Mouse (Mus musculus) regulatory T cell (primary cell): ENCODE results near the gene Khnyn.

Source experiments
- in situ Hi-C: fragments of 300-600 bp; cut with MboI, MseI; formaldehyde crosslinking; loops from one replicate; pipeline ENCODE4 v1.15.1; 2025; ENCODE audit warnings: high pct_unique_total_duplicates

The Khnyn gene

DNA sequence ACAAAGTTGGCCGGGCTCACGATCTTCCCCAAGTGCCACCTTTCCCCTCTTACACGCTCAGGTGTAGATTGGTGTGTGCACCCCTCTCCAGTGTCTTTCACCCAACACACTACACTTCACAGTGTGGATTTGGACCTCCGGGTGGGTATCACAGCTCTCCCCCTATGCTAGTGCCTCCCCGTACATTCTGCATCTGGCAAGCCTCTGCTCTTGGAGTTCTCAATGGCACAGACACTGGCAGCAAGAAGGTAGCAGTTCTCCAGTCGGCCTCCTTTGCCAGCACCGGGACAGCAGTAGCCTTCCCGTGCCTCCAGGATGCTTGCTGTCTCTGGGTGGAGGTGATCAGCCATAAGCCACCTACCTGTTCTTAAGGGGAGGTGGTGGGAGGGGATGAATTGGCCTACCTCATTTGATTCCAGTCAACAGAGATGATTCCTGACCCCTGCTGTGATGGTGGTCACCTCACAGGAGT, 11.5 kb upstream of the Khnyn start:
- in situ Hi-C loops: no loop called here

GRCm38 (mm10) chr14:55873714-55874683, 10.7 kb upstream of the Khnyn start:
- in situ Hi-C loops: no loop called here

DNA sequence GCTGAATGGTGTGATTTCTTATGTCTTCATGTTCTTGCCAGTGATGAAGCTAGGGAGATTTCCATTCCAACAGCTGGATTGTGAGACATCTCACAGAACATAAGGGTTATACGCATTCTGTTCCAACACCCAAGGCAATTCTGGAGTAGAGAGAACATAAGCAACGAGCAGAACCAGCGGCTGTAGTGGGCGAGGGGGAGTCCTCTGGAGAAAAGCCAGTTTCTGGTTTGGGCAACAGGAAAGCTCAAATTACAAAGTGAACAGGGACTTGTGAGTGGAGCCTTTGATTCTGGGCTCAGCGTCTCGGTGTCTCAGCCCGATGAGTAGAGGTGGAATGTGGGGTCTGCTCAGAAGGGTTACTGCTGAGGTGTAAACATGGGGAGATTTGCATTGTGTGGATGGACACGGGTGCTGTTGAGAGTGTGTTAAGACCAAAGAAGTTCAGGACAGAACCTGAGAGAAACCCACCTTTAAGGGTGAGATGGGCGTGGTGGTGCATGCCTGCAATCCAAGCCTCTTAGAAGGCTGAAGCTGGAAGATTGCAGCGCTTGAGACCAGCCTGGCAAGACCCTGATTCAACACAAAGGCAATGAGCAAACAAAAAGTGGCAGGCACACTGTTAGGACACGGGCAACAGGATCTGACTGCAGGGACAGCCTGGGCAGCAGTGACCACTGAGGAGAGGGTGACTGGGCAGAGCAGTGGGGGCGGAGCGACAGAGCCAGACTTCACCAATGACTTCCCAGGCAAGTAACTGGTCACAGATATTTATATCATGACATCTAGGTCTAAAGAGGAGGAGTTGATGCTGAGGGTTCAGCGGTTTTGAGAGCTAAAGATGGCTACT, 7.1 kb upstream of the Khnyn start:
- in situ Hi-C loops: loop anchor here (5.0 kb wide), 1 partner anchor 45 kb away; no protein-coding TSS in a partner anchor

DNA sequence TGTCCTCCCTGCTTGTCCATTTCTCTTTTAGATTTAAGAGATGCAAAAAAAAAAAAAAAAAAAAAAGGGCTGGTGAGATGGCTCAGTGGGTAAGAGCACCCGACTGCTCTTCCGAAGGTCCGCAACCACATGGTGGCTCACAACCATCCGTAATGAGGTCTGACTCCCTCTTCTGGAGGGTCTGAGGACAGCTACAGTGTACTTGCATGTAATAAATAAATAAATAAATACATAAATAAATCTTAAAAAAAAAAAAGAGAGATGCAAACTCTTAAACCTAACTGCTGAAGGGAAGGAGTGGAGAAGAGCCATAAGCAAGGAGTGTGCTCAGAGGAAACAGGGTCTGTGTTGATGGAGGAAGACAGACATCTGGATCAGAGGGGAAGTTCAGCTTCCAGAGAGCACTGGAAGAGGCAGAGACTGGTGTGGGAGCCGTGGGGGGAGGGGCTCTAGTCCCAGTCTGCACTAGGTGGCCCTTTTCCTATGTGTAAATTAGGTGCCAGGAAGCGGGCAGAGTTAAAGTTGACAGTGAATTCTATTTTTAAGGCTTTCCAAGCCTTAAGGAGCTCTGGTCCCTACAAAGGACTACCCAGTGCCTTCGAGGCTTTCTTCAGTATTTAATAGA, 6.3 kb upstream of the Khnyn start:
- in situ Hi-C loops: loop anchor here (5.0 kb wide), 1 partner anchor 44 kb away; no protein-coding TSS in a partner anchor

DNA sequence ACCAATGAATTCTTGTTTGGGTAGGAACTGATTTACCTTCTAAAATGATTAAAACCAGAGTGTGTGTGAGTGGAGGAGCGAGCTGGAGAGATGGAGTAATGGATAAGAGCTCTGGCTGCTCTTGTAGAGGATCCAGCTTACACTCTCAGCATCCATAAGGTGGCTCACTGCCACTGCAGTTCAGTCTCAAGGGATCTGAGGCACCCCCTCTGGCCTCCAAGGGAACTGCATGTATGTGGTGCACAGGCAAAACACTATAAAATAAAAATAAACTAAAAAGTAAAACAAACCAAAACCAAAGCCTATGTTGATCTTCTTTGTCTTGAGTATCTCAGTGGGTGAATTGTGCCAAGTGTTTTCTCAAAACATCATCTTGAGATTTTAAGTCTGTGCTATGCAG, 5.1 kb upstream of the Khnyn start:
- in situ Hi-C loops: loop anchor here (5.0 kb wide), 1 partner anchor 43 kb away; no protein-coding TSS in a partner anchor

DNA sequence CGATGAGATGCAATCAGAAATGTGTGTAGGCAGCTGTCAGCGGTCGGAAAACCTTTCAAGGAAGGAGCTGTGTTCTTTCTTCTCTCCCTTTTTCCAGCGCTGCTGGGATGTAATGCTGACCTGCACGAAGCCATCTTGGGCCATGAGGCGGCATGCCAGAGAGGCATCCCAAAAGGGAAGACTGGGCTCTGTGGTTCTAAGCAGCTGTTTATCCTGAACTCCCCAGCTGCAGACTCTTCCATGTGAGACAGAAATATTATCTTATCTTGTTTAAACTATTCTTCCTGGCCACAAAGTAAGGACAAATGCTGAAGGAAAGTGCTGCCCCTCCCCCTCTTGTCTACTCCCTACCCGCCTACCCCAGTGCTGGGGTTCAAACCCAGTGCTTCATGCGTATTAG, 3.8 kb upstream of the Khnyn start:
- in situ Hi-C loops: no loop called here

DNA sequence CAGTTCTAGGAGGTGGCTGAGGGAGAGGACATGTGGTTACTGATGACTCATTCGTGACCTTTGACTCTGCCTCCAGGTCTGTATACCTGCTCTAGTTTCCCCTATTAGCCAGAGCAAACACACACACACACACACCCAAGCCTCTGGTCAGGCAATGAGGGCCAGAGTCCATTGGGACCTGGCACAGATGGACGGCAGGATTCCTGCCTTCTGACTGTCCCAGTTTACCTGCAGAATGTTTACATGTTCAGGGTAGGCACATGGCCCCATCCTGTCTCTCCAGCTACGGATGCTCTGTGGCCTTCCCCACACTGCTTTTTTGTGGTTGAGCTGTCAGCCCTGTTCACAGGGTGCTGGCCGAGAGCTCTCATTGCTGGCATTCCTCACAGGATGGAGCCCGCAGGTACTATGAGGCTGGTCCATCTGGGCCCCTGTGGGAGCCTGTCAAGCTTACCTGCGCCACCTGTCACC, 2.5 kb upstream of the Khnyn start:
- in situ Hi-C loops: no loop called here

GRCm38 (mm10) chr14:55883149-55883661, 1.5 kb upstream of the Khnyn start:
- in situ Hi-C loops: no loop called here

DNA sequence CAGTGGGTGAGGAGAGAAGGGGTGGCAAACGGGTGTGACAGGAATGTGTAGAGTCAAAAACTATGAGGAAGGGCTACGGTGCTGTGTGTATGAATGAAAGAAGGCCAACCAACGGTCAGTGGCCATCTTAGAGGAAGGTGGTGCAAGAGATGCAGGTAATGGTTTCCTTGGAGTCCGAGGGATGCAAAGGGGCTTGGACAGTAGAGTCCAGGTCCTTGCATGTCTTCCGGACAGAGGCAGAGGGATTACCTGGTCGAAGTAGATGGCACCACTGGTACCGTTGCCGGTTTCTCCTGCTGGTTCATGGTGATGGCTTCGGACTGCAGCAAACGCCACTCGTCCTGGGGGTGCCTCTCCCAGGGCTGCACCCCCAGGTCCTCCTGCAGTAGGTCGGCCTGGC, 1.1 kb upstream of the Khnyn start:
- in situ Hi-C loops: no loop called here

- in situ Hi-C loops: no loop called here
Observed at GRCm38 (mm10) chr14:55884166-55884565, 581 bp upstream of the Khnyn start, which contains the start of gene Cbln3. Cbln3 (minus strand) TSS chr14:55884392.

DNA sequence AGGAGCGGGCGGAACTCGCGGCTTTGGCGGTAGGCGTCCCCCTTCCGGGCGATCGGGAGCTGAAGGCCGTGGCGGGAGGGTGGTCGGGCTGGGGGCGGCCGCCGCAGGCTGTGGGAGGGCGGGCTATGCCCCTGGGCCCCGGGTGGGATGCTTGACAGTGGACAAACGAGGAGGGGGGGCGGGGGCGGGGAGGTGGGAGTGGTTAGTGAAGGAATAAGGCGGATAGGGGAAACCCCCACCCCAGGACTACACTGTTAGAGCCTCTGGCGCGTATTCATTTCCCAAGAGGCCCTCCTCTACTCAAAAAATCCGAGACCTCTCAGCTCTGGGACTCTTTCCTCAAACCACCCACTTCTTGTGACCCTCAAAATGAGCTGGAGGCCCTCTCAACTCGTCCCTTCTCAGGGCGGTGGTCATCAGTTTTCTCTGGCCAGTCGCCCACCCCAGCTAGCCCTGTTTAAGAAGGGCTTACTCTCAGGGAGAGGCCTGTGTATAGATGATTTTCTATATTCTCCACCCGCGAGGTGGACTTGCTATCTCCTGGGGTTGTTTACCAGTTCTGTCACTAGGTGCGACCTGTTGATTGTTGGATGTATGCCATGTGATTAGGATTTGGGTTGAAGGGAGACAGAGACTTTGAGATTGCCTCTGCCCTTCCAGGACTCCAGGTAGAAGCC, 505 bp downstream of the Khnyn start:
- in situ Hi-C loops: no loop called here

GRCm38 (mm10) chr14:55885791-55886271, 1.1 kb downstream of the Khnyn start:
- in situ Hi-C loops: no loop called here

DNA sequence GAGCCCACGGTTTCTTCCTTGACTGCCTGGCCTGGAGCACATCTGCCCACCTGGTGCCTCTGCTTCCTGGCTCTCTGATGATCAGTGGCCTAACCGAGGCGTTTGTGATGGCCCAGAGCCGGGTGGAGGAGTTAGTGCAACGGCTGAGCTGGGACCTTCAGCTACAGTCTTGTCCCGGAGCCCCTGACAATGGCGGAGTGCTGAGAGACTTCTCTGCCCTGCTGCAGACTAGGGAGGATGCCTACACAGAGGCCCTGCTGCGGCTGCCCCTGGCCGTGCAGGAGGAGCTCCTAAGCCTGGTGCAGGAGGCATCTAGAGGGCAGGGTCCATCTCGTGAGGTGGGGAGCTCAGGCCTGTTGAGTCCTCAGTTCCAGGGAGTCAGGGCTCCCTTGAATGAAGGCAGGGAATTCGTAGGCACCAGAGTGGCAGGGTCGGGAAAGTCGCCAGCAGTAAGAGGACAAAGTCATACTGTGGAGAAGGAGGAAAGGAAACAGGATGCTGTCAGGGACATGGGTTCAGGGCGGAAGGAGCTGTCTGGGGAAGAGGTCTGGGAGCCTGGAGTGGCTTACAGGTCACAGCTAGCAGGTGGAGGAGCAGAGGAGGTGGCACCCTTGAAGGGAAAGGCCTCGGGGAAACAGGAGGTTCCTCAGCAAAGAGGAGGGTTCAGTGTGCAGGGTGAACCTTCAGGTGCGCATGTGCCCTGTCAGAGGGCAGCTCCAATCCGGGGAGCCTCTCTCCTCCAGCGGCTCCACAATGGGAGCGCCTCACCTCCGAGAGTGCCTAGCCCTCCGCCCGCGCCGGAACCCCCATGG, 2.0 kb downstream of the Khnyn start:
- in situ Hi-C loops: no loop called here

GRCm38 (mm10) chr14:55897671-55898070, 12.9 kb downstream of the Khnyn start:
- in situ Hi-C loops: no loop called here

DNA sequence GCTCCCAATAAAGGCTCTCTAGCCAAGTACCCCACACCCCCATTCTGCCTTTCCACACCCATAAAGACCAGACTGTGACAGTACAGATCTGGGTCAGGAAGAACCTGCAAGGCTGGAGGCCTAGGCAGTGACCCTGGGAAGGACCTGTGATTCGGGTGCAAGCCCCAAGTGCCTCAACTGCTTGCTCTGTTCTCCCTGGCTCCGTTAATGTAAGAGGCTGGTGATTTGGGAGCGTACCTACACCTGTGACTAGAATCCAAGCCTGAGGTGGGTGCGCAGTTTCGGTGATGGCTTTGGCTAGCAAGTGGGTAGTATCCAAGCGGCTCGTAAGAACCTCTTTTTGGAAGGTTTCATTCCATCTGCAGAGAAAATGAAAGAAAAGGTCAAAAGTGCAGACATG, 14.2 kb downstream of the Khnyn start:
- in situ Hi-C loops: no loop called here

DNA sequence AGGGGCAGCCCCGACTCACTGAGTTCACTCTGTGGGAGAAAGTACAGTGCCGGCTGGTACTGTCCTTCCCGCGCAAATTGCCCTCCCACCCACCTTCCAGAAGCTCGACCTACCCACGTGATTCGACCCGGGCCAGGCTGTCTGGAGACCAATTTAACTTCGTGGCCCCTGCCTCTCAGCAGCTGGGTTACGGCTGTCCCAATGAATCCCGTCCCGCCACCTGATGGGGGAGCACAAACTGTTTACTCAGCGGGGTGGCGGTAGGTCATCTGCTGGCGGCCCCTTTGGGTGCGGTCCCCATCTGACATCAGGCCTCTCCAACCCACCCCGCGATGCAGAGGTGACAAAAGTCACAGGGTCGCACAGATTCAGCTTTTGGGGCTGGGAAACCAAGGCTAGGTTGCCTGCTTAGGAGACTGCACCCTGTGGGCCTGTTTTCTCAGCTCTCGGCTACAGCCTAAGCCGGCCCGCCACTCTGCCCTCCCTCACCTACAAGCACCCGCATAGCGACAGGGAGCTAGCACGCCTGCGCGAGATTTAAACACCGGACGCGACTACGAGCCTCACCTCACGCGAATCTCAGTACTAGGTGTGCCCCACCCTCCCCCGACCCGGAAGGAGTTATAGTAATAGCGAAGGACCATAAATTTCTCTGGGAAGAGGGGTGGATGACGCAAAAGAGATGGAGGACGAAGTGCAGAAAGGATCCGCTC, 15.1 kb downstream of the Khnyn start, which contains the start of gene Sdr39u1:
Gene Sdr39u1 (minus strand): TSS at position 593 of the 713 bp plus-strand sequence.
- in situ Hi-C loops: loop anchor here (10.0 kb wide), 1 partner anchor 235 kb away; the partner anchor contains the start of gene Mdp1

DNA sequence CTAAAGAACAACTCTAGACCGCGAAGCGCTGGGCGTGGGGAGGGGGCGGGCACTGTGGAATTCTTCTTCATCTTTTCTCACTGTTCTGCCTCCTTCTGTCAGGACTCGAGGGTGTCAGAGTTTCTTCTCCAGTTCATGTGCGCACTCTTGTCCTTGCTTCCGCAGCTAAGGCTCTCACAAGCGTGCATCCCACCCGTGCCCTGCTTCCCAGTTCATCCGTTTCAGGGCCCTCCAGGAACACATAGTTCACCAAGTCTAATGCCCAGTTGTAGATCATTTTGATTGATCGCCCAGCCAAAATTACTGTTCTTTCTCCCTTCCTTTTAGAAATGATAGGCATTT, 15.6 kb downstream of the Khnyn start:
- in situ Hi-C loops: loop anchor here (10.0 kb wide), 1 partner anchor 236 kb away; the partner anchor contains the start of gene Mdp1

DNA sequence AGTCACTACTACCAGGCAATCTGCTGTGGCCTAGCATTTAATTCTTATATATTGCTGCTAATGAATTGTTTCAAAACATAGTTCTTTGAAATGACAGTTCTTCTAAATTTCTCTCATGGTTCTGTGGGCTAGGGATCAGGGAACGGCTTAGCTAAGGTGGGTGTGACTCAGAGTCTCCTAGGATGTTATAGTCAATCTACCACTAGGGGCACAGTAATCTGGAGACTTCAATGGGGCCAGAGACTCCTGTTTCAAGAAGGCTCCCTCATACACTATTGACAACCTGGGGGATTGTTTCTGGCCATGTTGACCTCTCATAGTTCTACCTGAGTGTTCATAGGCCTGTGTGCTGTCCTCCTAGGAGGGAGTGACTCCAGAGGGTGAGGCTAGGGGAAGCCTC, 20.8 kb downstream of the Khnyn start:
- in situ Hi-C loops: loop anchor here (10.0 kb wide), 1 partner anchor 241 kb away; the partner anchor contains the start of gene Mdp1

DNA sequence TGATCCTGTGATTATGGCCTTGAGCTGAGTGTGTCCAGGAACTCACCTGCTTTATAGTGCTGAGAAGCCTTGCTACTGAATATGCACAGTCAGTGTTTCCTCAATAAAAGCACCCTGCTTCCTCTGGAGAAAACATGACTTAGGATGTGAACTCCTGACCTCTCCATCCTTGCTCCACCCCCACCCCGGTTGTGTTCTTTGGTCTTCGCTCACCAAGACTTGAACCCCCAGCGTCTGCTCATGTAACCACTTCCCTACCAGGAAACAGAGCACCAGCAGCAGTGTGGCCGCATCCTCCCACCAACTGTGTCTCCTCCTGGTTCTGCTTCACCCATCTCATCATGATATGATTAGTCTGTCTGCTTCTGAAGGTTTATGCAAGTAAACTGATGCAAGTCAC, 28.7 kb downstream of the Khnyn start:
- in situ Hi-C loops: no loop called here
